Mouse (Mus musculus) myocyte (in vitro differentiated cells): ENCODE measurements at regions not wholly inside any gene's neighbourhood (a gene's known extent, or its start where the extent isn't known, plus 50 kb on each side); places are given as distances from the start of the nearest gene placed in this dataset.
"Not testable (repeated sequence)": the region's sequence is repeated elsewhere in the genome, so short reads cannot be mapped to it uniquely, and the experiment has no call there.

Source experiments
- H3K27me3 ChIP-seq: one replicate; pipeline ENCODE4 v1.6.1; 2011; ENCODE audit not compliant: control insufficient read depth, insufficient read depth, insufficient read length
- H3K36me3 ChIP-seq: one replicate; pipeline ENCODE4 v1.6.1; 2011; ENCODE audit not compliant: control insufficient read depth, insufficient read depth
- H3K4me2 ChIP-seq: one replicate; pipeline ENCODE4 v1.6.1; 2011; ENCODE audit warnings: low read depth, control low read depth
- H3K4me3 ChIP-seq: one replicate; pipeline ENCODE4 v1.5.1; 2011; ENCODE audit warnings: mild to moderate bottlenecking, control low read depth, moderate library complexity
- H3K79me2 ChIP-seq: one replicate; pipeline ENCODE4 v1.6.1; 2011; ENCODE audit not compliant: control insufficient read depth, insufficient read depth
- H3ac ChIP-seq: one replicate; pipeline ENCODE4 v1.6.1; 2011; ENCODE audit not compliant: control insufficient read depth, insufficient read length
- CEBPB ChIP-seq: IDR thresholded peaks from 2 replicates; pipeline ENCODE4 v1.6.1; 2011; ENCODE audit warnings: mild to moderate bottlenecking, moderate library complexity; ENCODE audit not compliant: poor library complexity, insufficient read depth, severe bottlenecking
- E2F4 ChIP-seq: IDR thresholded peaks from one replicate; pipeline ENCODE4 v1.6.1; 2011; ENCODE audit warnings: mild to moderate bottlenecking, control low read depth, moderate library complexity; ENCODE audit not compliant: insufficient read depth
- MAX ChIP-seq: IDR thresholded peaks from one replicate; pipeline ENCODE4 v1.6.1; 2011; ENCODE audit warnings: low read depth, mild to moderate bottlenecking, control low read depth
- MYOD1 ChIP-seq, 3 experiments: IDR thresholded peaks; one replicate each; pipeline ENCODE4 v1.6.1; 2011; ENCODE audit warnings: control low read depth in 2 of 3, low read depth in 2 of 3, mild to moderate bottlenecking in 2 of 3, moderate library complexity in 1 of 3; ENCODE audit not compliant: insufficient read length in 2 of 3, control insufficient read depth in 1 of 3
- MYOG ChIP-seq, 3 experiments: IDR thresholded peaks; one replicate each; pipeline ENCODE4 v1.6.1; 2011; ENCODE audit warnings: control low read depth in 2 of 3, low read depth in 2 of 3, mild to moderate bottlenecking in 2 of 3; ENCODE audit not compliant: insufficient read length in 2 of 3, control insufficient read depth in 1 of 3, insufficient read depth in 1 of 3
- POLR2A ChIP-seq: IDR thresholded peaks from one replicate; pipeline ENCODE4 v1.6.1; 2011; ENCODE audit warnings: low read depth, mild to moderate bottlenecking, control low read depth, moderate library complexity; ENCODE audit not compliant: insufficient read length
- POLR2AphosphoS2 ChIP-seq: IDR thresholded peaks from one replicate; pipeline ENCODE4 v1.6.1; 2011; ENCODE audit warnings: low read depth, control low read depth; ENCODE audit not compliant: insufficient read length
- REST ChIP-seq: IDR thresholded peaks from one replicate; pipeline ENCODE4 v1.6.1; 2011; ENCODE audit warnings: mild to moderate bottlenecking, control low read depth, moderate library complexity; ENCODE audit not compliant: insufficient read depth, insufficient read length
- SRF ChIP-seq: IDR thresholded peaks from one replicate; pipeline ENCODE4 v1.6.1; 2011; ENCODE audit warnings: low read depth; ENCODE audit not compliant: control insufficient read depth, insufficient read length
- TCF12 ChIP-seq: IDR thresholded peaks from one replicate; pipeline ENCODE4 v1.6.1; 2011; ENCODE audit warnings: mild to moderate bottlenecking, control low read depth; ENCODE audit not compliant: poor library complexity, insufficient read depth, severe bottlenecking
- TCF3 ChIP-seq: IDR thresholded peaks from one replicate; pipeline ENCODE4 v1.6.1; 2011; ENCODE audit warnings: low read depth, control low read depth; ENCODE audit not compliant: insufficient read length
- USF1 ChIP-seq: IDR thresholded peaks from one replicate; pipeline ENCODE4 v1.6.1; 2011; ENCODE audit warnings: low read depth, mild to moderate bottlenecking, control low read depth, moderate library complexity

GRCm38 (mm10) chr15:93131056-93131455 lies 143.9 kb downstream of the Gxylt1 start:
- H3K36me3 ChIP-seq = no peaks in the 10 kb centered on the region
- TF ChIP-seq POLR2AphosphoS2 (no peak), MYOG (IDR thresholded peaks at IDR 0.05; ENCODE audit: control insufficient read depth in 1 of 3, insufficient read depth in 1 of 3, insufficient read length in 2 of 3, low read depth in 2 of 3) (no peak), CEBPB (no peak), SRF (no peak), USF1 (no peak), TCF12 (no peak), MAX (no peak), E2F4 (no peak), REST (no peak), POLR2A (no peak), MYOD1 (IDR thresholded peaks at IDR 0.05; ENCODE audit: control insufficient read depth in 1 of 3, insufficient read length in 2 of 3, low read depth in 2 of 3) (no peak), TCF3 (no peak)
- H3K4me2 ChIP-seq = no peak overlapping the region
- no peaks in the 10 kb centered on the region for H3K79me2 ChIP-seq
- H3K4me3 ChIP-seq = no peak overlapping the region
- no peaks in the 10 kb centered on the region for H3K27me3 ChIP-seq
- no peak overlapping the region for H3ac ChIP-seq

DNA sequence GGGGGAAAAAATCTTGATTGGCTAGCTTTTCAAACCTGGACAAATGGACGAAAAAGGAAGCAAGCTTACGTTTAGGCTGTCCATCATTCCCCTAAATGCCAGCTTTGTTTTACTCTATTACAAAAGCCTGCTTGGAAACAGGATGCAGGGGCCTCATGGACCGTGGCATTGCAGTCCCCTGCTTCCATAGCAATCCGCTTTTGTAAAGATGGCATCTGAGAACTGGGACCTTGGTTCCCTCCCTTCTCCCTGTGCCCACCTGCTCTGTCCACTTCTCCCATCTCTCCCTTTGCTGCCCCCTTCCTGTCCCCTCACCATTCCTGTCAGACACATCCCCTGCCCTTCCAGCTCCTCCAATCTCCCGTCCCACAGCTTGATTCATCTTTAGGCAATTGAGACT lies 149.7 kb downstream of the Gxylt1 start:
- TF ChIP-seq SRF = no peak
- no peak for TF ChIP-seq TCF12
- TF ChIP-seq MYOD1 (IDR thresholded peaks at IDR 0.05; ENCODE audit: control insufficient read depth in 1 of 3, insufficient read length in 2 of 3, low read depth in 2 of 3) = no peak
- no peak for TF ChIP-seq POLR2AphosphoS2
- no peak for TF ChIP-seq MAX
- TF ChIP-seq REST = no peak
- no peak for TF ChIP-seq CEBPB
- TF ChIP-seq MYOG (IDR thresholded peaks at IDR 0.05; ENCODE audit: control insufficient read depth in 1 of 3, insufficient read depth in 1 of 3, insufficient read length in 2 of 3, low read depth in 2 of 3) = no peak
- TF ChIP-seq TCF3 = no peak
- no peak for TF ChIP-seq E2F4
- TF ChIP-seq USF1 = no peak
- no peak for TF ChIP-seq POLR2A
- H3K79me2 ChIP-seq = no peaks in the 10 kb centered on the region
- no peaks in the 10 kb centered on the region for H3K36me3 ChIP-seq
- no peaks in the 10 kb centered on the region for H3K27me3 ChIP-seq
- no peak overlapping the region for H3K4me2 ChIP-seq
- no peak overlapping the region for H3ac ChIP-seq
- no peak overlapping the region for H3K4me3 ChIP-seq

DNA sequence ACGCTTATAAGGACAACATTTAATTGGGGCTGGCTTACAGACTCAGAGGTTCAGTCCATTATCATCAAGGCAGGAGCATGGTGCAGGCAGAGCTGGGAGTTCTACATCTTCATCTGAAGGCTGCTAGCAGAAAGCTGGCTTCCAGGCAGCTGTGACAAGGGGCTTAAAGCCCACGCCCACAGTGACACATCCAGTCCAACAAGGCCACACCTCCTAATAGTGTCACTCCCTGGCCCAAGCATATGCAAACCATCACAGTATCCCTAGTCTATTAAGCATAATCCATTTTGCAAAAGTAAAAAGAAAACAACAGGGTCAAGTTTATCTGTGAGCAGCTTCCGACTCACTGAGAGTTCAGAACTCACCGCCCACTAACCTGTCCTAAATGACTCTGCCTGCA lies 153.8 kb downstream of the Gxylt1 start:
- Histone ChIP-seq H3ac (no peak overlapping the region), H3K4me2 (no peak overlapping the region), H3K79me2 (no peaks in the 10 kb centered on the region), H3K27me3 (no peaks in the 10 kb centered on the region), H3K4me3 (no peak overlapping the region), H3K36me3 (no peaks in the 10 kb centered on the region)
- no peak for TF ChIP-seq POLR2AphosphoS2
- no peak for TF ChIP-seq MYOD1 (IDR thresholded peaks at IDR 0.05; ENCODE audit: control insufficient read depth in 1 of 3, insufficient read length in 2 of 3, low read depth in 2 of 3)
- TF ChIP-seq MAX = no peak
- TF ChIP-seq SRF = no peak
- TF ChIP-seq CEBPB = no peak
- TF ChIP-seq E2F4 = no peak
- no peak for TF ChIP-seq MYOG (IDR thresholded peaks at IDR 0.05; ENCODE audit: control insufficient read depth in 1 of 3, insufficient read depth in 1 of 3, insufficient read length in 2 of 3, low read depth in 2 of 3)
- TF ChIP-seq REST = no peak
- no peak for TF ChIP-seq TCF3
- TF ChIP-seq POLR2A = no peak
- no peak for TF ChIP-seq USF1
- TF ChIP-seq TCF12 = no peak

GRCm38 (mm10) chr15:93117806-93118205 lies 157.2 kb downstream of the Gxylt1 start:
- H3K4me3 ChIP-seq, H3ac ChIP-seq, H3K79me2 ChIP-seq, H3K27me3 ChIP-seq, H3K36me3 ChIP-seq, H3K4me2 ChIP-seq: not testable (repeated sequence)

- Histone ChIP-seq H3K79me2 (no peaks in the 10 kb centered on the region), H3ac (no peak overlapping the region), H3K4me2 (no peak overlapping the region), H3K27me3 (no peaks in the 10 kb centered on the region), H3K36me3 (no peaks in the 10 kb centered on the region), H3K4me3 (no peak overlapping the region)
- no peak for TF ChIP-seq MYOG (IDR thresholded peaks at IDR 0.05; ENCODE audit: control insufficient read depth in 1 of 3, insufficient read depth in 1 of 3, insufficient read length in 2 of 3, low read depth in 2 of 3)
- TF ChIP-seq TCF12 = no peak
- TF ChIP-seq POLR2A = no peak
- TF ChIP-seq E2F4 = no peak
- no peak for TF ChIP-seq TCF3
- no peak for TF ChIP-seq MYOD1 (IDR thresholded peaks at IDR 0.05; ENCODE audit: control insufficient read depth in 1 of 3, insufficient read length in 2 of 3, low read depth in 2 of 3)
- TF ChIP-seq SRF = no peak
- no peak for TF ChIP-seq USF1
- TF ChIP-seq REST = no peak
- no peak for TF ChIP-seq MAX
- TF ChIP-seq POLR2AphosphoS2 = no peak
- no peak for TF ChIP-seq CEBPB
Measured at GRCm38 (mm10) chr15:93115674-93116102, 159.3 kb downstream of the Gxylt1 start.
